Mouse (Mus musculus): Measurements from ENCODE around the gene Cdc34b. TPM values are rescaled to one million over a fixed set of nuclear protein-coding genes. Genes with fewer than 3 reads are reported as not detected.

Gene Cdc34b
- polyA plus RNA-seq, 1 experiment = not detected

DNA sequence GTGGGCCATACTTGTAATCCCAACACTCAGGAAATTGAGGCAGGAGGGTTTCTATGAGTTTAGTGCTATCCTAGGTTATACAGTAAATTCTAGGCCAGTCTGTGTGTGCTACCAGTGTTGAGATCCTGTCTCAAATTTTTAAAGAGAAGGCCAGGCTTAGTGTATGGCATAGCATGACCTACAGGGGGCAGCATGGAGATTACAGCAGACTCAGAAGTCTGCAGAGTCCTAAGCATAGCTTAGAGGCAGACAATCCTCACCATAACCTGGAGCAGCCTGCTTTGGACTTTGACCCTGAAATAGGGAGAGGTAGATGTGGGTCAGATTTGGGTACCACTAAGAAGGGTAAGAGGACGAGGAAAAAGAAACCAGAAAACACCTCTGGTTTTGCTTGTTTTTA lies 32.3 kb downstream of the Cdc34b start:
- H3K27ac ChIP-seq (ENCODE audit: control insufficient read depth, insufficient read depth, low read length) = no peak overlapping the region
- WGBS = 86% methylated on average over 1 of the region's 1 CpGs
- DNase-seq = peak; percentile 24

DNA sequence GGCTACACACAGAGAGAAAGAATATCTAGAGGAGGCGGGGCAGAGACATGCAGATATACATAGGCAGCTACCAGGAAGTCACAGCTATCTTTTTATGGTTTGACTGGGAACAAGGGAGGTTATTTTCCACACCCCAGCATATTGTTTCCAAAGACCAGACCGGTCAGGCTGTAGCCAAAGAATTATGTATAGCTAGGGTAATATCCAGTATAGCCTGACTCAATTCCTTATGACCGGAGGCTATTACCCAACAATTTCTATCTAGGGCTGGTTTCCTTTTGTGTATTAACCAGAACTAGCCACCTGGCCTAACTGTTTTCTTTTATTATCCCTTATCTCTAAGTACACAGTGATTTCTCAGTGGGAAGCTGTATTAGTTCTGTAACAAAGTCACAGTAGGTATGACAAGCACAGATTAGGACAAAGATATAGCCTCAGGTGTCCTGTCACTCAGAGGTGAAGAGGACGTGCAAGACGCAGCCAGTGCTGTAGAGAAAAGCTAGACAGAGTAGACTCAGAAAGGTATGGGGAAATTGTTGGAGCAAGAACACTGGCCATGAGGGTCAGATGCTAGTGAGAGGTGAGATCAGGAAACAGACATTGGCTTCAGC lies 33.4 kb downstream of the Cdc34b start:
- Histone ChIP-seq H3K27ac (ENCODE audit: control insufficient read depth, insufficient read depth, low read length) (no peak overlapping the region), H3K36me3 (ENCODE audit: control insufficient read depth, insufficient read depth, low read length) (no peaks in the 10 kb centered on the region), H3K4me1 (replicated peaks; ENCODE audit: control insufficient read depth, insufficient read depth, low read length) (no peaks in the 10 kb centered on the region), H3K4me3 (ENCODE audit: control insufficient read depth, insufficient read depth, low read length) (no peak overlapping the region), H3K27me3 (ENCODE audit: control insufficient read depth, insufficient read depth, low read length) (no peaks in the 10 kb centered on the region)
- DNase-seq = no peak
- 97% methylated on average over 5 of the region's 5 CpGs for WGBS
- TF ChIP-seq POLR2A (IDR thresholded peaks at IDR 0.05; ENCODE audit: control insufficient read depth, extremely low read depth, insufficient read depth, low read length, poor library complexity) (no peak), CTCF (IDR thresholded peaks at IDR 0.05; ENCODE audit: borderline replicate concordance, control insufficient read depth, extremely low read depth, insufficient read depth, low read length, poor library complexity) (no peak)

More for the DNA sequence above, 32.3 kb downstream of the Cdc34b start:
- H3K4me1 ChIP-seq (replicated peaks; ENCODE audit: control insufficient read depth, insufficient read depth, low read length) = no peaks in the 10 kb centered on the region
- TF ChIP-seq CTCF (IDR thresholded peaks at IDR 0.05; ENCODE audit: borderline replicate concordance, control insufficient read depth, extremely low read depth, insufficient read depth, low read length, poor library complexity) (no peak), POLR2A (IDR thresholded peaks at IDR 0.05; ENCODE audit: control insufficient read depth, extremely low read depth, insufficient read depth, low read length, poor library complexity) (no peak)
- H3K36me3 ChIP-seq (ENCODE audit: control insufficient read depth, insufficient read depth, low read length) = no peaks in the 10 kb centered on the region
- no peak overlapping the region for H3K4me3 ChIP-seq (ENCODE audit: control insufficient read depth, insufficient read depth, low read length)
- no peaks in the 10 kb centered on the region for H3K27me3 ChIP-seq (ENCODE audit: control insufficient read depth, insufficient read depth, low read length)

DNA sequence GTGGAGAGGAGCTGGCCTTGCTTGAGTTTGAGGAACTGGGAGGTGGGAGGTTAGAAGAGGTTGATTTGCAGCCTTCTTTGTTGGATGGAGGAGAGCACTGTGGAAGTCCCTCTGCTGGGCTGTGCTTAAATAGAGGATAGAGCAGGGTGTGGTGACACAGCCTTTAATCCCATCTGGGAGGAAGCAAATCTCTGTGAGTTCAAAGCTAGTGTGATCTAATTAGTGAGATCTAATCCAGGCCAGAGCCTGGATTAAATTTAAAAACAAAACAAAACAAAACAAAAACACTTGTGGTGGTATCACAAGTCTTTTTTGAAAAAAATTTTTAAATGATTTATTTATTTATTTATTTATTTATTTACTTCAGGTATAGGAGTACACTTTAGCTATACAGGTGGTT lies 41.0 kb downstream of the Cdc34b start, which contains the start of gene Tmem92:
Tmem92 (minus strand) TSS at position 101 of the 400 bp plus-strand sequence.
- H3K4me1 ChIP-seq (replicated peaks; ENCODE audit: control insufficient read depth, insufficient read depth, low read length) = no peaks in the 10 kb centered on the region
- DNase-seq = no peak
- H3K27ac ChIP-seq (ENCODE audit: control insufficient read depth, insufficient read depth, low read length) = no peak within 1 kb of the TSS
- no peaks in the 10 kb centered on the region for H3K27me3 ChIP-seq (ENCODE audit: control insufficient read depth, insufficient read depth, low read length)
- TF ChIP-seq CTCF (IDR thresholded peaks at IDR 0.05; ENCODE audit: borderline replicate concordance, control insufficient read depth, extremely low read depth, insufficient read depth, low read length, poor library complexity) (no peak), POLR2A (IDR thresholded peaks at IDR 0.05; ENCODE audit: control insufficient read depth, extremely low read depth, insufficient read depth, low read length, poor library complexity) (no peak)
- H3K4me3 ChIP-seq (ENCODE audit: control insufficient read depth, insufficient read depth, low read length) = no peak within 1 kb of the TSS
- no peaks in the 10 kb centered on the region for H3K36me3 ChIP-seq (ENCODE audit: control insufficient read depth, insufficient read depth, low read length)

DNA sequence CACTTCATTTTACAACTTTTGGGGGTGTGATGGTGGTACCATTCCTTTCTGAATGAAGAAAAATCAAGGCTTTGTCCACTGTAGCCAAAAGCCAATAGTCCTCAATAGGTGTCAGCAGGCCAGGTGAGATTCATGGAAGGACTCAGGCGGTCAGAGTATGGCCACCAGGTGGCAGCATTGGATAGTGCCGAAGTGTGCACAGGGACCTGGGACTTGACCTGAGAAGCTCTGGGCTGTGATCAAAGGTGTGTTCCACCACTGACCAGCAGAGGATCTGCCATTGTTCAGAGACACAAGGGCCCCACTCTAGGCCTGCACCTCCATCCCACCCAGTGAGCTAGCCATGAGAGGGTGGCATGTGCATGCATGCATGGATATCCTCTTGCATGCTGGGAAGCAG lies 43.7 kb downstream of the Cdc34b start:
- DNase-seq = peak; percentile 63
- TF ChIP-seq CTCF (IDR thresholded peaks at IDR 0.05; ENCODE audit: borderline replicate concordance, control insufficient read depth, extremely low read depth, insufficient read depth, low read length, poor library complexity) (peak; percentile 80; the same call in 1 of the 2 replicates), POLR2A (IDR thresholded peaks at IDR 0.05; ENCODE audit: control insufficient read depth, extremely low read depth, insufficient read depth, low read length, poor library complexity) (no peak)

DNA sequence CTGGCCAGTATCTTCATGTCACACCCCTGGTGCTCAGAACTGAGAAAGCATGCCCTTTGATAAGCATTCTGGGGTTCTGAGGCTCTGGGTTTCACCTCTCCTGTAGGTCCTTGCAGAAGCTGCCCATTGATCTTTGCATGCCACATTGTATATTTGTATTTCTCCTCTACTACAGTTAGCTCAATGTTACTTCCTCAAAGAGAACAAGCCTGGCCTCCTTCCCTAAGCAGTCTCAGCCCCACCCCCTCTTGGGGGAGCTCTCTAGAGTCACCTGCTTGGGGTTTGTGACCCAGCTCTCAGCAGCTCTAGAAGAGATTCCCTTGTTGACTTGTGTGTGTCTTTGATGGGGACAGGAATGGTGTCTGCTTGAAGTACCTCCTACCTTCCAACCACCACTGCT lies 50.1 kb downstream of the Cdc34b start:
- Histone ChIP-seq H3K4me1 (replicated peaks; ENCODE audit: control insufficient read depth, insufficient read depth, low read length) (no peaks in the 10 kb centered on the region), H3K27ac (ENCODE audit: control insufficient read depth, insufficient read depth, low read length) (no peak overlapping the region), H3K27me3 (ENCODE audit: control insufficient read depth, insufficient read depth, low read length) (no peaks in the 10 kb centered on the region), H3K36me3 (ENCODE audit: control insufficient read depth, insufficient read depth, low read length) (no peaks in the 10 kb centered on the region), H3K4me3 (ENCODE audit: control insufficient read depth, insufficient read depth, low read length) (no peak overlapping the region)
- no peak for TF ChIP-seq CTCF (IDR thresholded peaks at IDR 0.05; ENCODE audit: borderline replicate concordance, control insufficient read depth, extremely low read depth, insufficient read depth, low read length, poor library complexity)
- DNase-seq = no peak

More for the DNA sequence above, 43.7 kb downstream of the Cdc34b start:
- H3K27ac ChIP-seq (ENCODE audit: control insufficient read depth, insufficient read depth, low read length) = no peak overlapping the region
- no peak overlapping the region for H3K4me3 ChIP-seq (ENCODE audit: control insufficient read depth, insufficient read depth, low read length)
- H3K36me3 ChIP-seq (ENCODE audit: control insufficient read depth, insufficient read depth, low read length) = no peaks in the 10 kb centered on the region
- H3K4me1 ChIP-seq (replicated peaks; ENCODE audit: control insufficient read depth, insufficient read depth, low read length) = no peaks in the 10 kb centered on the region
- whole genome bisulfite sequencing = 7% methylated on average over 2 of the region's 2 CpGs
- no peaks in the 10 kb centered on the region for H3K27me3 ChIP-seq (ENCODE audit: control insufficient read depth, insufficient read depth, low read length)

Other genes starting within 250 kb of the Cdc34b start
- gene Epn3, start 241.8 kb upstream of the Cdc34b start, polyA plus RNA-seq (2012; rRNA removed) = 1.8 and 3.3 TPM in 2 replicates
- gene Mycbpap, start 220.0 kb upstream of the Cdc34b start, polyA plus RNA-seq (2012; rRNA removed) = 0.13 and 0.19 TPM in 2 replicates
- 5.4 and 6.8 TPM in 2 replicates for gene Rsad1, start 192.5 kb upstream of the Cdc34b start, polyA plus RNA-seq (2012; rRNA removed)
- gene Chad, start 176.7 kb upstream of the Cdc34b start, polyA plus RNA-seq (2012; rRNA removed) = 0.59 TPM in 2 replicates
- gene Acsf2, start 139.9 kb upstream of the Cdc34b start, polyA plus RNA-seq (2012; rRNA removed) = 15.8 and 24.6 TPM in 2 replicates
- 62.3 and 68.2 TPM in 2 replicates for gene Lrrc59, start 112.0 kb upstream of the Cdc34b start, polyA plus RNA-seq (2012; rRNA removed)
- gene Mrpl27, start 88.0 kb upstream of the Cdc34b start, polyA plus RNA-seq (2012; rRNA removed) = 33.9 and 34.7 TPM in 2 replicates
- 8.9 and 12.8 TPM in 2 replicates for gene Eme1, start 87.8 kb upstream of the Cdc34b start, polyA plus RNA-seq (2012; rRNA removed)
- 81.9 and 95.3 TPM in 2 replicates for gene Xylt2, start 64.3 kb upstream of the Cdc34b start, polyA plus RNA-seq (2012; rRNA removed)
- gene Gm11541, start 37.3 kb upstream of the Cdc34b start, polyA plus RNA-seq (2012; rRNA removed) = not detected in 2 replicates
- 0.32 and 0.42 TPM in 2 replicates for gene Tmem92, start 40.9 kb downstream of the Cdc34b start, polyA plus RNA-seq (2012; rRNA removed)
- gene Col1a1, start 194.4 kb downstream of the Cdc34b start, polyA plus RNA-seq (2012; rRNA removed) = 11.9 and 18.7 TPM in 2 replicates
- 0.12 TPM in 1 of 2 replicates, not detected in the other for gene Hils1, start 225.8 kb downstream of the Cdc34b start, polyA plus RNA-seq (2012; rRNA removed)
- gene Sgca, start 234.5 kb downstream of the Cdc34b start, polyA plus RNA-seq (2012; rRNA removed) = 6.3 and 59.1 TPM in 2 replicates
- gene Ppp1r9b, start 249.3 kb downstream of the Cdc34b start, polyA plus RNA-seq (2012; rRNA removed) = 112 and 127 TPM in 2 replicates

Measured in thymus, adult 2 months (tissue).